Mouse (Mus musculus) olfactory bulb, adult 2 months (tissue): ENCODE data around the gene Scfd2.

Experiments used
- CTCF ChIP-seq: fragments of 200-500 bp; IDR thresholded peaks from 2 replicates; pipeline ENCODE4 v1.5.1; 2012; ENCODE audit warnings: low read depth, mild to moderate bottlenecking, low read length, moderate library complexity; ENCODE audit not compliant: insufficient read depth
- POLR2A ChIP-seq: fragments of 200-500 bp; IDR thresholded peaks from 2 replicates; pipeline ENCODE4 v1.6.1; 2012; ENCODE audit warnings: mild to moderate bottlenecking, low read depth, low read length, moderate library complexity; ENCODE audit not compliant: insufficient read depth

GRCm38 (mm10) chr5:74291575-74291974, 240.0 kb downstream of the Scfd2 start:
- TF ChIP-seq POLR2A (no peak), CTCF (no peak)
